Mouse (Mus musculus): ENCODE measurements around the gene Leng9.

The Leng9 gene

DNA sequence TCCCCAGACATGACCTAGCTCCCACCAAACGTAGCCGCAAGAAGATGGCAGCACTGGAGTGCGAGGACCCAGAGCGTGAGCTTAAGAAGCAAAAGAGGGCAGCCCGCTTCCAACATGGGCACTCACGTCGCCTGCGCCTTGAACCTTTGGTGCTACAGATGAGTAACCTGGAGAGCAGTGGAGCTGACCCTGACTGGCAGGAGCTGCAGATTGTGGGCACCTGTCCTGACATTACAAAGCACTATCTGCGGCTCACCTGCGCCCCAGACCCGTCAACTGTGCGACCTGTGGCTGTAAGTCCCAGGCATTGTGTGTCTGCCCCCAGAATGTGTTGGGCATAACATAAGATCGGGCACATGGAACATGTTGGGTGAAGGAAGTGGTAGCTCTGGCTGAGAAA lies 6.1 kb downstream of the Leng9 start:
- no peak for DNase-seq

DNA sequence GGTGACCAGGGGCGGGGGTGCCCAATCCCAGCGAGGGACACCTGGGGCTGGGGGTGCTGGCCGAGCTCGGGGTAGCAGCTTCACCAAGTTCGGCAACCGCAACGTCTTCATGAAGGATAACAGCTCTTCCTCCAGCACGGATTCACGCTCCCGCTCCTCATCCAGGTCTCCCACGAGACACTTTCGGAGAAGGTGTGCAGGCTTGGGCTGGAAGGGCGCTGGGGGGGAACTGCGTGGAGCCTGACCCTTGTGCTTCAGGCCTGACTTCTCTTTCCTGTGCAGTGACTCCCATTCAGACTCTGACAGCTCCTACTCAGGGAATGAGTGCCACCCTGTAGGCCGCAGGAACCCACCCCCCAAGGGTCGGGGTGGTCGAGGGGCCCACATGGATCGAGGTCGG lies 6.7 kb downstream of the Leng9 start:
- no peak for DNase-seq

DNA sequence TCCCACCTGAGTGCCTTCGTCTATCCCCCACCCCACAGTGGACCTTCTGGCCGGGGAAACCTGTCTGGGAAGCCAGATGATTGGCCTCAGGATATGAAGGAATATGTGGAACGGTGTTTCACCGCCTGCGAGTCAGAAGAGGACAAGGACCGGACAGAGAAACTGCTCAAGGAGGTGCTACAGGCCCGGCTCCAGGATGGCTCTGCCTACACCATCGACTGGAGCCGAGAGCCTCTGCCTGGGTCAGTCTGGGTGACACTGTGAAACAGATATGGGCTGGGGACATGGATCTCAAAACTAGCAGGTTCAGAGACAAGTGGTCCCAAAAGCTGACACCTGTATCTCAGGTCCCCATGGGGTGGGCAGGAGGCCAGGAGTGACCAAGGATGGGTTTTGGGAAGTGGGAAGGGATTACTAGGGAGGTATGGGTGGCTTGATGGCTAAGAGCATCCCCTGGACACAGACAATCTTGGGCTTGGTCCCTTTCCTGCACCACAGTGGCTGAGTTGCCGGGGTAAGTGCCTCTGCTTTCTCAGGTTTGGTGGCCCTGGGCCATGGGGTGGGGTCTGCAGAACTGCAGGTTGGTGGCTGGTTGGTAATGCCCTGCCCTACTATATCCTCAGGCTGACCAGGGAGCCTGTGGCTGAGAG lies 7.3 kb downstream of the Leng9 start:
- no peak for DNase-seq

DNA sequence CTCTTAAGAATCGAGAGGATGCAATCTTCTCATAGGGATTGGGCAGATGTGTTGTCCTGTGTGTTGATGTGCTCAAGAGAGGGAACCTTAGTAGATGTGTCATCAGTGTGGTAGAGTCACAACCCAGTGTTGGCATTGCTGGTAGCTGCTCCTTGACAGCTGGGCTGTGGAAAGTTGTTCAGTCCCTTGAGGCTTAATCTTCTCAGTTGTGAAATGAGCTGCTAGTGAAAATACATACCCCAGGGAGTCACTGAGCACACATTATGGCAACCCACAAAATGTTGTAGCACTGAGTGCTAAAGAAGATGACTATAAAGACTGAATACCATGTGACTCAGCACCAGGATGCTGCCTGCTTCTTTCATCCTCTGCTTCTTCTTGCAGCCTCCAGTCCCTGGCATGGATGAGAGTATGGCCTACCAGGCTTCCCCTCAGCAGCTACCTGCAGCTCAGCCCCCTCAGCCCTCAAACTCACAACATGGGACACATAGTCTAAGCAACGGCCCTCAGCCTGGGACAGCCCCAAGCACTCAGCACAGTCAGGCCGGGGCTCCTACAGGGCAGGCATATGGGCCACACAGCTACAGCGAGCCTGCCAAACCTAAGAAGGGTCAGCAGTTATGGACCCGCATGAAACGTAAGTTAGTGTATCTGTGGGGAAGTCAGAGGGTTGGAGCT lies 8.4 kb downstream of the Leng9 start:
- no peak for DNase-seq

DNA sequence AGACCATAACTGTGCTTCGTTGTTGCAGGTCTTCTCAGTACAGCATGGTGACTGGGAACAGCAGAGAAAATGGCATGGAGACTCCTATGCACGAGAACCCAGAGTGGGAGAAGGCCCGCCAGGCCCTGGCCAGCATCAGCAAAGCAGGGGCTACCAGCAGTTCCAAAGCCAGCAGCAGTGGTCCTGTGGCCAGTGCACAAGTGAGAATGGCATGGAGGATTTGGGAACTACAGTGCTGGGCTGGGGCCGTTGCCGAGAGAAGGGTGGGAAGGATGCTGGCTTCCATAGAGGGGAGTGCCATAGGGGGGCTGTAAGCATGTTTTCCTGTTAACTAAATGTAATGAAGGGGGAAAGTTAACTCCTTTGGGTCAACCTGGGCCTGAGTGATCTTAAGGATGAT lies 10.8 kb downstream of the Leng9 start:
- DNase-seq: no peak

DNA sequence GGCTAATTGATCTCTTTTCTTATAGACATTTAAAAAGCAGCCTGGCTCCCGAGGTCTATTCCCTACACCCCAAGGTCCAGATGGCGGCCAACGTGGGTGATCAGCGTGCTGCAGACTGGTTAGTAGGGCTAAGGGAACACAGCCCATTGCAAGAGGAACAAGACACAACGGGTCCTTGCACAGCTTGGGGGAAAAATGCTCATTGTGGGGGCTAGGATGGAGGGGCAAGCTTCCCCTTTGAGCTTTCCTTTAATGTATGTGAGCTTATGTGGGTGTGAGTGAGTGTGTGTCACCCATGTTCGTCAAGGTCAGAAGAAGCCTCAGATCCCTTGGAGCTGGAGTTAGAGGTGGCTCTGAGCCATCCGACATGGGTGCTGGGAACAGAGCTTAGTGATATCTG lies 11.5 kb downstream of the Leng9 start:
- no peak for DNase-seq

DNA sequence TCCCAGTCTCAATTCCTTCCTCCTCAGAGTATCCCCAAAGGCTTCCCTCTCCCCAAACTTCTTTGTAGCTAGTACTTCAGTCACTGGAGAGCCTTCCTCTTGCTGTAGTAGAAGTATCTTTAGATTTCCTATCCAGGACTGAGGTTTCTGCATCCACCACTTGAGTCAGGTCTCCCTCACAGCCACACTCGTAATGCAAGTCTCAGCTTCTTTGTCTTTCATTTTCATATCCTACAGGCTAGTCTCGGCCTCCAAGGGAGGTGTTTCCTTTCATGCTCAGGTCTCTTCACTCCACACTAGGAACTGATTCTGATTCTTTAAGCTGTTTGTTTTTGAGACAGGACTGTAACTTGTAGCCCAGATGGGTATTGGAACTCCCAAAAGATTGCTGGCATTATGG lies 12.0 kb downstream of the Leng9 start:
- no peak for DNase-seq

DNA sequence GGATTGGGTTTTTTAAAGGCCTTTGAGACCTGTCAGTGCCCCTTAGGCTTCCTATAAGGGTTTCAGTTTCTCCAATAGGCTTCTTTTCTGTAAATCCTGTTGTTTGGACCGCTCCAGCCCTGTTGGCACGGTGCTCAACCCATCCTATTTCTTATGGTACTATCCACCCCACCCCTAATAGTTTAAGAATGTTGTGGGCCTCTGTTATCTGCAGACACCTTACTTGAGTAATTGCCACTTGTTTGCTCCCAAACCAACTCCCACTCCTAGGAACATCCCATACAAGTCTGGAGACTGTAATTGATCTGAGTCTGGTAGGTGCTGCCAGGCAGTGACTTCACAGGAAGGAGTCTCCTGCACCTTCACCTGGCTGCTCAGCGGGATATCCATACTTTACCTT lies 12.4 kb downstream of the Leng9 start:
- no peak for DNase-seq

DNA sequence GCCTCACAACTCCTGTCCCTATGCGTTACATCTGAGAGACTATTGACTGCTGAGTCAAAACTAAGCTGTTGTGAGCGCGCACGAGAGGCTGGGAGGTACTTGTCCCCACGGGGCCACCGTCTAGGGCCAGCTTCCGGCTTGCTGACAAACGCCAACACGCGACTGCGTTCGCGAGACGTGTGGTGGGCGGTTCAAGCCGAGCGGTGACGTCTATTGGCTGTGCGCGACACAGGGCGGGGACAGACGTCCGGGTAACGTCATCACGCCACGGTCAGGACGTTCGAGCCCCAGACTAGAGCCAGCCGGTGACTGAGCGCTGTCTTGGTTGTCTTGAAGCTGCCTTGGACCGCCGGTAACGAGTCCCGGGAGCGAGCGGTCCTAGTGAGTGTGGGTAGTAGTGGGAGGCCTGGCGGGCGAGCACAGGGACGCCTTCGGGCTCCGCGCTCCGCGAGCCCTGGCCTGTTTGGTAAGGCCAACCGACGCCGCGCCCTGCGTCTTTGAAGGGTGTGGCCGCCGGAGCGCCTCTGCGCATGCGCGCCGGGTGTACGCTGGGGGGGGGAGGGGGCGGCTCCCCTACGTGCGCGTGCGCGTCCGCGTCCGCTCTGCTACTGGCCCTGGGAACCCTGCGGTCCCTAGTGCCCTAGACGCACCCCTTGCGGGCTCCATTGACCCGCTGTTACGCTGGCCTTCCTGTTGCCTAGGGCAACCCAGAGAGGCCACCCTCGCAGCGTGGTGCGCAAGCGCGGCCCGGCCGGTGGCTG lies 13.2 kb downstream of the Leng9 start, which contains the start of gene Leng8:
Leng8 (plus strand) TSS at position 269 of the 761 bp plus-strand sequence.
- DNase-seq: peak; percentile 99

DNA sequence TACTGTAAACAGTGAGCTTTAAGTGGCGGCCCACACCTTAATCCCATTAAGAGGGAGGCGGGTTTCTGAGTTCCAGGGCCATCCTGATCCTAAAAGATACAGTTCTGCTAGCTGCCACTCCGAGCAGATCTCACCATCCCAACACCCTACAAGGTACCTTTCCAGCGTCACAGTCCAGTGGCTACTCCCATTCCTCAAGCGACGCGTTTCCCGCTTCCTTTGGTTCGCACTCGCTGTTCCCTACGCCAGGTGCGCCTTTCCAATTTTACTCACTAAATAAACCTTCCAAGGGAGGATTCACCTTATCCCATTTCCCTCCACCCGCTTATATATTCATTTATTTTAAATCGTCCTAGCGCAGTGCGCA lies 13.8 kb downstream of the Leng9 start:
- no peak for DNase-seq

DNA sequence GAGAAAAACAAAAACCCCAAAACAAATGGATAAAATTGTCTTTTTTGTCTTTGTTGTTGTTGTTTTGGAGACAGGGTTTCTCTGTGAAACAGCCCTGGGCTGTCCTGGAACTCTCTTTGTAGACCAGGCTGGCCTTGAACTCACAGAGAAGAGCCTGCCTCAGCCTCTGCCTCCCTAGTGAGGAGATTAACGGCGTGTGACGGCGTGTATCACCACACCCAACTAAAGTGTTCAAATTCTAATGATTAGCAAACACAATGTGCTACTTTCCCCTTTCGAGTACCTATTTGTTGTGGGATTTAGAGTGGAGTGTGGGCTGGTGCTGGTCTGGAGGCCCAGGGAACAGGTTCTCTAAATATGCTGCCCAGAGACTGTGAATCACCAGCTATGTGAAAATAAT lies 15.3 kb downstream of the Leng9 start:
- DNase-seq: no peak

DNA sequence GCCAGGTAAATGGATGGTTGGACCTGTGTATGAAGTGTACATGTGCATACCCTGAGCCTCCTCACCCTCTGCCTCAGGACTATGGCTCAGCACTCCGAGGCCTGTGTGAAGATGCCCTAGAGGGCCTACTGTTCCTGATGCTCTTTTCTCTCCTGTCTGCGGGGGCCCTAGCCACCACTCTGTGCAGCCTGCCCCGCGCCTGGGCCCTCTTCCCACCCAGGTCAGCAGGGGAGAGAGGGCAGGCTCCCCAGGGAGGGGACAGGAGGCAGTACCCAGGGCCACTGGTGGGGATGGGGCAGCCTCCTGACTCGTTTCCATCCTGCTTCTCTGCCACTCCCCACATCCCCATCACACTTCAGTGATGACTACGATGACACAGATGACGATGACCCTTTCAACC lies 17.2 kb downstream of the Leng9 start:
- DNase-seq: no peak

DNA sequence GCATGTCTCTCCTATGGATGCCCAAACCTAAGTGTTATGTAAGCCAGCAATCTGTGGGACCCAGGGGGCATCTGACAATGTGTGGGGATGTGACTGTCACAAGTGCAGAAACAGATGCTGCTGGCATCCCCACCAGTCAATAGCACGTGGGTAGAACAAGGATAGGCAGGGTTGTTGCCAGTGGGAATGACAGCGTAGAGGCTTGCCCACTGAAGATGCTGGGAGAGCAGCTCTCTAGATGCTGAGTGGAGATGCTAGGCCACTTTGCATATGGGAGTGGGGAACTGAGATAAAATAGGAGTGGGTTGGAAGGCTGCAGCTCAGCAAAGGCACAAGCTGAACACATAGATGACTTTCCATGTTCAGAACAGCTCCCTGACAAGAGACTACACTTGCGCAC lies 17.6 kb downstream of the Leng9 start:
- no peak for DNase-seq

DNA sequence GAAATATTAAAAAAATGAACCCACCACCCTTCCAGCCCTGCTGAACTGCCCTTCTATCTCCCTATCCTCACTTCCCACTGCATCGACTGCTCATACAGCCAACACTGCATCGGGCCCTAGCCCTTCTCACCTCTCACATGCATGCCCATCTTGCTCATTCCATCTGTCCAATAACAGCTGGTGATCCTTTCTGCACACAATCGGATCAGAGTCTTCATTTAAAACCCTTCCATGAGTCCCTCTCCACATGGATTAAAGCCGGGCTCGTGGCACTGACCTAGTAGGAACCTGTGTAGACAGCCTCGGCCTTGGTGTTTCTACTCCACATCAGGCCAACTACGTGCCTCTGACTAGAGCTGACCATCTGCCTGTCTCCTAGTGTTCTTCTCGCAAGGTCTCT lies 18.2 kb downstream of the Leng9 start:
- peak; percentile 70 for DNase-seq

DNA sequence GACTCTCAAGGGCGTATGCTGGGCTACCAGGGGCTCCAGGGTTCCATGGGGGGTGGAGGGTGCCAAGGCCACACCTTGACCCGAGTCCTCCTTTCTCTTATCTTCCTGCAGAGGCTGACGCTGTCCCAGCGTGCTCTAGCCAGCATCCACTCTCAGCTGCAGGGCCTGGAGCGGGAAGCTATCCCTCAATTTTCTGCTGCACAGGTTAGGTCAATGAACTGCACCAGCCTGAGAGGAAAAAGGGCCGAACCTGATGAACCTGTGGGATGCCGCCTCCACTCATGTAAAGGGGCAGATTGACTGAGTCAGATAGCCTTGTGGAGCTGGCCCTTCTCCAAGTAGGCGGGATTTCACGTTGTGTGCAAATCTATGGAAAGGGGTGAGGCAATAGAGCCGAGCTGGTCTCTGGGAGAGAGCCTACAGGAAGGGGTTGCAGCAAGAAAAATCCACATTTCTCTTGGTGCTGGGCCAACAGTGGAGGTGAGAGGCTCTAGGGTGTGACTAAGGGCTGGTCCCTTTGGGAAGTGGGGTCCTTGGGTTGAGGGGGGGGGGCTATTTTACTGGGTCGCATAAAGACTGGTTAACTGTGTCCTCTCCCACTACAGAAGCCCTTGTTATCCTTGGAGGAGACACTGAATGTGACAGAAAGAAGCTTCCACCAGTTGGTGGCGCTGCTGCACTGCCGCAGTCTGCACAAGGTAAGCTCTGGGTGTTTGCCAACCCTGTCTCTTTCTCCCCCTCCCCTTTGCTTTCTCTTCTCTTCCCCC lies 19.3 kb downstream of the Leng9 start:
- peak; percentile 93 for DNase-seq

DNA sequence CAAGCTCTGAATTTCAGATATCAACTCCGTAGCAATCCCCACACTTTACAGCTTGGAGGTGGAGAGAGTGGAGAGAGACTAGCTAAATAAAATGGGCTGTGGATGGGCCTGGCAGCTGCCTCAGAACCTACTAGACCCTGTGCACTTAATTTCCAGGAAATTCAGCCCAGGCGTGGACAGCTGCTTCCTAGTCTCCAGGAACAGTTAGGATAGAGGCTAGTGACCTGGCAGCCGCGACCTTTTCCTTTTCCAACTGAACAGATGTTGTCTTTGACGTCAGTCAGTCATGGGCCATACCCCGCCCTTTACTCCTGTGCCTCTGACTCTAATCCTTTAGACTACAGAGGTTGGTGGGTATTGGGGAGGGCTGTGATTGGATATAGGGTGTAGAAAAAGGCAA lies 21.3 kb downstream of the Leng9 start:
- peak; percentile 19 for DNase-seq

DNA sequence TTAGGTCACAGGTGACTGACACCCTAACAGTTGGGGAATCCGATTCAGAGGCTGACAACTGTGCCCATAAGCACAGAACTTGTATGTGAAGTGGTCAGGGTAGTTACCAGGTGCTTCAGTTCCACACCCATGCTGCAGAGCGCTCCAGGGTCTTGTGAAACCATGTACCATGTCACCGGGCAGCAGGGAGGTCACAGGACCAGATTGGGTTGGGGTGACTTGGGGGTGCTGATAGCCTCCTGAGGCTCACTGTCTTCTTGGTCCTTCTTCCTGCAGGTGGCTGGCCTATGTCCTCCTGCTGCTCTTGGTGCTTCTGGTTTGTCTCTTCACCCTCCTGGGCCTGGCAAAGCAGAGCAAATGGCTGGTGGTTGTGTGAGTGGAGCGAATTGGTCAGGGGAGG lies 22.3 kb downstream of the Leng9 start:
- DNase-seq: no peak

DNA sequence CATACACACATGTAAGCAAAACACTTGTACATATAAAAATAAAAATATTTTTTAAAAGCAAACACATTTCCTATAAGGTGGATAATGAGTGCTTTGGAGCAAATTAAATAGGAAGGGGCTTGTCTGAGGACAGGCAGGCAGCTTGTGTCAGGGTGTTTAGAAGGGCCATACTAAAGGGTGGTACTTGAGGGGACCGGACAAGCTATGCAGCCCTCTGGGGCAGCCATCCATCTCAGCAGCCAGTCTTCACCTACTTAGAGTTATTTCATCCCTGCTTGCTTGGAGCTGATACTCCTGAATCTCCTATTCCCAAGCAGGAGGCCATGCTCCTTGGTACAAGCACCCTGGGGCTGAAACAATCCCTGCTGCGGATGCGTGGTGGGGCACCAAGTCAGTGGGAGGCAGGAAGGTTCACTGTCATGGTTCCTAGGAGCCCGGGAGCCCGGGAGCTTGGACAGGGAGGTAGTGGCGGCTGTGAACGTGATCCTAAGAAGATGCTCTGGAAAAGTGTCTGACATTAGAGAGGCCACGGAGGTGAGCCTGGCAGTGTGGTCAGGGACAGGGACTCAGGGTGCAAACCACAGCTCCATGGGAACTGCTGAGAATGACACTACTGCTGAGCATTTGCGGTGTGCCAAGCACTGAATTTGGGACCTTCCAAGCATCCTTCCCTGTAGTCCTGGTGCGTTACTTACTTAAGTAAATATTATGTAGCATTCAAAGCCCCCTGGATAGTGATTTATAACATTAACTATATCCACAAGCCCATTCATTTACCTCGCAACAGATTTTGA lies 23.0 kb downstream of the Leng9 start:
- no peak for DNase-seq

DNA sequence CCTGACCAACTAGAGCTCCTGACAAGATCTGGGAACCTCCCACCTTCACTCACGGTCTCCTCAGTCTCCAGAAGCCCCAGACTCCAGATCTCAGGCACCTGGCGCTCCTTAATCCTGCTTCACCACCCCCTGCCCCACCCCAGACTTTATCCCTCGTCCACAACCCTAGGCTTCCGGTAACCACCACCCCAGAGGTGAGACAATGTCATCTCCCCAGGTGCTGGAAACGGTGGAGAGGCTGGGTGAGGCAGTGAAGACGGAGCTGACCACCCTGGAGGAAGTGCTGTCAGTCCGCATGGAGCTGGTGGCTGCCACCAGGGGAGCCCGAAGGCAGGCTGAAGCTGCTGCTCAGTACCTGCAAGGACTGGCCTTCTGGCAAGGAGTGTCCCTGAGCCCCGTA lies 24.9 kb downstream of the Leng9 start:
- DNase-seq: no peak

DNA sequence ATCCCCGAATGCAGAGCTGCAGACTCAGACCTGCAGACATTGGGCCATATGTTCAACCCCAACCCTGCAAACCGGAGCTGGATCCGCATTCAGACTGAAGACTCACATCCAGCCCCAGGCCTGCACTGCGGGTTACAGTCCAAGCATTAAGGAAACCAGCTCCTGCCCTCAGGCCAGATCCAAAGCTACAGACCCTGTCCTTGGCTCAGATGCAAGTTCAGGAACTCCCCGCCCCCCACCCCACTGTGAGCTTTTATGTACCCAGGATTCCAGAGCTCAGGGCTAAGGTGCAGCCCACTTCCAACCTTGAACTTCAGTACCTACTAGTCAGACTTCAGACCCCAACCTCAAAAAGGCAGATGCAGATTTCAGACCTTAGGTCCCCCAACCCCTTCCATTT lies 25.3 kb downstream of the Leng9 start:
- DNase-seq: no peak

DNA sequence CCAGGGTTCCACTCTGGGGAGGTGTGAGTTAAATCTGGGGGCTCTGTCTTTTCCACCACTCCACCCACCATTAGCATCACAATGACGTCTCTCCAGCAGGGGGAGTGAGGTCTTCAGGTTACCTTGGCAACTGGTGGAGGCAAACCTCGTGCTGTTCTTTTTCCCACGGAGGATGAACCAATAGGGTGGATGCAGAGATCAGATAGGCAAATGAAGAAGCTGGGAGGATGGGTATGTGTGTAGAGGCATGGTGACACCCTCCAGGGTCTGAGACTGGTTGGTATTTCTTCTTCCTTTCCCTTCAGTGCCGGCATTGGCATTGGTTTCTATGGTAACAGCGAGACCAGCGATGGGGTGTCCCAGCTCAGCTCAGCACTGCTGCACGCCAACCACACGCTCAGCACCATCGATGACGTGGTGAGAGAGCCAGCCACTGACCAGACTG lies 25.8 kb downstream of the Leng9 start:
- DNase-seq: peak; percentile 95

DNA sequence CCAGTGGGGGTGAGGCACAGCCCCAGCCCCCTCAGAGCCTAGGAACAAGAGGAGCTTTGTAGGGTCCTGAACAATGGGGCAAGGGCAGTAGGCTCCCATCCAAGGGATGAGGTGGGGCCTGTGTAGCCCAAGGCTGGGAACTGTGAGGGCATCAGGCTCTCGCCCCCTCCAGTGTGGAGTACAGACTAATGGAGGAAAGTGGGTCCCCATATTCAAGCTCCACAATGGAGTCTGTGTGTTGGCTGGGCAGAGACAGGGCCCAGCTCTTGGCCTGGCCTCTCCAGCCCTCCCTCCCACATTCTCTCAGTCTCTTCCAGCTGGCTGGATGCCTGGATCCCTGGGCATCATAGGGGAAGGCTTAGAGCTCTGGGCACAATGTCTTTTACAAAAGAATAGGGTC lies 26.4 kb downstream of the Leng9 start:
- DNase-seq: peak; percentile 95

DNA sequence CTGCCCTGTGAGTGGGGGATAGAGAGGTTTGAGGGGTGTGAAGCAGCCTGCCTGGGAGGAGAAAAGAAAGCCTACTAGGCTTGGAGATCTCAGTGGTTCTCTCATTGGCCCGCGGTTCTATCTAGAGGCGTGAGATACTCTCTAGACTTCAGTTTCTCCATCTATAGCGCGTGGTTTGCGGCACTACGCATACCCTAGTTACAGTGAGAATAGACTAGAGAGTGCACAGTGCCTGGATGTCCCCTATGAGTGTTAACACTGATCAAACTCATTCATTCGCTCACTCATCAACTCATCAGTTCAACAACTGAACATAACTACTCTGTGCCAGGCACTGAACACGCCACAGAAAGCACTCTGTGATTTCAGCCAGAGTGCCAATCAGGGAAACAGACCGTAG lies 27.4 kb downstream of the Leng9 start:
- DNase-seq: peak; percentile 41

All from retina, postnatal 1 day (tissue).